Mouse (Mus musculus) heart, postnatal 0 days (tissue): ENCODE measurements around the gene Shox2.

ENCODE experiments used
- CTCF ChIP-seq: IDR thresholded peaks from 2 replicates; pipeline ENCODE4 v1.5.1; 2016; ENCODE audit warnings: antibody characterized with exemption, control low read depth, low read depth
- EP300 ChIP-seq: IDR thresholded peaks from 2 replicates; pipeline ENCODE4 v1.6.1; 2016; ENCODE audit warnings: antibody characterized with exemption, low read depth

DNA sequence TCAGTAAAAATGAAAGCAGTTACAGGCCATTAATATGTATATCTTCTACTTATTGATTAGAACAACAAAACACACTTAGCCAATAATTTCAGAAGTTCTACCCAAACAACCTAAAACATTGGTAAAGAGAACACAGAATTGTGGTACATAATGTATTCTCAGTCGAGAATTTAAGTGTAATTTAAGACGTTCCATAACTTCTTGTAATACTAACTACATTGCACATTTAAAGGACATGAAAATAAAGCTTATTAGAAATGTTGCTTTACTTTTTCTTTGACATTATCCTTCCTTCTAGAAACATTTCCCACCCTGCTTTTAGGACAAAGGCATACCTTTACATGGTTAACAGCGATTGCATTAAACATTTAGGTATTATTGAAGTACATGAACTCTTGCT is 1.9 kb upstream of the Shox2 start:
- TF ChIP-seq CTCF (no peak), EP300 (no peak)
